Mouse (Mus musculus): ENCODE results near the gene Ldb1.

DNA sequence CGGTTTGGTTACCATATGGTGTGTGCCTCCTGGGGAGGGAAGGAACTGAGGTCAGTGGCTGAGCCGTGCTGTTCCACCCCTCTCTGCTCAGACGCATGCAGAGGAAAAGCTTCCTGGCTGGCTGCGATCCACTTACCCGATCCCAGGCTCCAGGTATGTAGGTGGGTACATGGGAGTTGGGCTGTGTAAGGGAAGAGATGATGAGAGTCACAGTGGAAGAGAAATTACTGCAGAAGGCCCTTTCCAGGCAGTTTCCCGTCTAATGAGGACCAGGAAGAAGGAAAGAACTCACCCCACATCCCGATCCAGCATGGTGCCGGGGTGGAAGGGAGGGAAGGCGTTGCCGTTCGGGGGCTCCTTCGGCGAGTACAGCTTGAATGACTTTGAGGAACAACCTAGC is 9.0 kb downstream of the Ldb1 start:
- no peak for TF ChIP-seq CTCF (IDR thresholded peaks at IDR 0.05; ENCODE audit: control insufficient read depth, insufficient read depth, low read length)
- TF ChIP-seq POLR2A (IDR thresholded peaks at IDR 0.05; ENCODE audit: borderline replicate concordance, control insufficient read depth, low read depth, low read length) = no peak
